Mouse (Mus musculus): ENCODE data around the gene Gm21954. TPM values are rescaled to one million over a fixed set of nuclear protein-coding genes. Genes with fewer than 3 reads are reported as not detected.
A peak's percentile ranks its signal among the peaks of the same experiment; 100 is the strongest.

The Gm21954 gene
- polyA plus RNA-seq, 1 experiment from 2014 or later: not detected

DNA sequence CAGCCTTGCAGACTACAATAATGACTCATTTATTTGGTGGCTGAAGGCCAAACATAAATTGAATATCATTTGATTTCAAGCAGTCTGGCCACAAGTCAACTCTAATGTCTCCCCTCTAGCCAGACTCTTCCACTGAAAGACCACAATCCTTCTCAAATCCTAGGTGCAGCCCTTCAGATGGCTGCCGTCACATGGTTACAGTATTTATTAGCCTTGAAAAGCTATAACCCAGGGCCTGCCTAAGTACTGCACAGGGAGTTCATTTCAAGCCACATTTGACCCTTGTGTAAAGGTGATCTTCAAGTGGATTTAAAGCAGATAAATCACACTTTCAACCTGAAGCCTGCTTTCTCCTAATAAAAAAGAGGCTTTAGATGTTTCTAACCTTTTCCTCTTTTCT, 37.7 kb downstream of the Gm21954 start:
- Histone ChIP-seq H3K36me3 (no peaks in the 10 kb centered on the region), H3K27ac (replicated peaks) (no peak overlapping the region), H3K27me3 (ENCODE audit: low read depth, poor library complexity, severe bottlenecking) (no peaks in the 10 kb centered on the region), H3K4me3 (no peak overlapping the region), H3K9me3 (replicated peaks) (no peaks in the 10 kb centered on the region), H3K4me1 (no peaks in the 10 kb centered on the region)
- 86% methylated on average over 1 of the region's 1 CpGs for WGBS
- DNase-seq (ENCODE audit: low spot score): no peak

- no peak overlapping the region for H3K27ac ChIP-seq (replicated peaks)
- 84% methylated on average over 3 of the region's 3 CpGs for WGBS
- DNase-seq (ENCODE audit: low spot score): no peak
- no peak overlapping the region for H3K4me3 ChIP-seq
- no peaks in the 10 kb centered on the region for H3K27me3 ChIP-seq (ENCODE audit: low read depth, poor library complexity, severe bottlenecking)
- H3K9me3 ChIP-seq (replicated peaks): no peaks in the 10 kb centered on the region
- no peaks in the 10 kb centered on the region for H3K4me1 ChIP-seq
- no peaks in the 10 kb centered on the region for H3K36me3 ChIP-seq
These were observed 40.8 kb downstream of the Gm21954 start for GRCm38 (mm10) chr3:55431223-55431622.

- 93% methylated on average over 2 of the region's 2 CpGs for WGBS
These were observed 41.9 kb downstream of the Gm21954 start for GRCm38 (mm10) chr3:55430022-55430549.

GRCm38 (mm10) chr3:55423640-55424397, 48.2 kb downstream of the Gm21954 start:
- WGBS: 24% methylated on average over 11 of the region's 11 CpGs
- H3K27ac ChIP-seq (replicated peaks): peak overlapping the region; percentile 64; the same call in 1 of the 2 replicates
- no peaks in the 10 kb centered on the region for H3K9me3 ChIP-seq (replicated peaks)
- no peaks in the 10 kb centered on the region for H3K27me3 ChIP-seq (ENCODE audit: low read depth, poor library complexity, severe bottlenecking)
- peak overlapping the region; percentile 39 for H3K4me3 ChIP-seq
- no peaks in the 10 kb centered on the region for H3K36me3 ChIP-seq
- H3K4me1 ChIP-seq: peaks cover 47% of the 10 kb centered on the region
- DNase-seq (ENCODE audit: low spot score): peak; percentile 33

More at GRCm38 (mm10) chr3:55430022-55430549, 41.9 kb downstream of the Gm21954 start:
- H3K9me3 ChIP-seq (replicated peaks): no peaks in the 10 kb centered on the region
- no peaks in the 10 kb centered on the region for H3K27me3 ChIP-seq (ENCODE audit: low read depth, poor library complexity, severe bottlenecking)
- H3K27ac ChIP-seq (replicated peaks): no peak overlapping the region
- H3K36me3 ChIP-seq: no peaks in the 10 kb centered on the region
- H3K4me1 ChIP-seq: no peaks in the 10 kb centered on the region
- no peak overlapping the region for H3K4me3 ChIP-seq
- no peak for DNase-seq (ENCODE audit: low spot score)

DNA sequence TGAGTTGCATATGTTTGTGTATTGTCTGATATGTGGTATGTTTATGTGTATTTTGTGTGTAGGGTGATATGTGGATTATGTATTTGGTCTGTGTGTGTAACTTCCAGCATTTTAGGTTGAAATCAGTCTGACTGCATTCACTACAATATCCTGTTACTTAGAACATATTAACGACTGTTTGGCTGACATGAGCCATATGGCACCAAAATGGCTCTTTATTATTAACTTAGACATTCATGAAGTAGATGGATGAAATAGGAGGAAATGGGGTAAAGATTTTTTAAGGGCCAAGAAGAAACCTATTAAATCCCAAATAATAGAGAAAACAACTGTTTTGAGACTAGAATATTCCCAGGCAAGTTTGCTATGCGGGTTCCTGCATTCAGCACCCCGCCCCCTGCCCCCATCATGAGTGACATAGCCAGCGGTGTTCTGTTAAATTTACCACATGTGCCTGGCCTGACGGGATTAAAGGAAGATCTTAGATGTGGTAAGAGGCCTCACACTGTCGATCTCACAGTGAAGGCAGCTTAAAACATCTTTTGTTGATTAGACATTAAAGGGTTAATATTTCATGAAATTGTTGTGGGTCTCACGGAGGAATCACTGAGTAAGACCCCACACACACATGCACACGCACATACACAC, 51.5 kb downstream of the Gm21954 start:
- DNase-seq (ENCODE audit: low spot score): no peak
- Histone ChIP-seq H3K36me3 (no peaks in the 10 kb centered on the region), H3K27ac (replicated peaks) (no peak overlapping the region), H3K27me3 (ENCODE audit: low read depth, poor library complexity, severe bottlenecking) (no peaks in the 10 kb centered on the region), H3K4me1 (peaks cover 57% of the 10 kb centered on the region), H3K4me3 (no peak overlapping the region), H3K9me3 (replicated peaks) (no peaks in the 10 kb centered on the region)
- WGBS: 64% methylated on average over 8 of the region's 8 CpGs

DNA sequence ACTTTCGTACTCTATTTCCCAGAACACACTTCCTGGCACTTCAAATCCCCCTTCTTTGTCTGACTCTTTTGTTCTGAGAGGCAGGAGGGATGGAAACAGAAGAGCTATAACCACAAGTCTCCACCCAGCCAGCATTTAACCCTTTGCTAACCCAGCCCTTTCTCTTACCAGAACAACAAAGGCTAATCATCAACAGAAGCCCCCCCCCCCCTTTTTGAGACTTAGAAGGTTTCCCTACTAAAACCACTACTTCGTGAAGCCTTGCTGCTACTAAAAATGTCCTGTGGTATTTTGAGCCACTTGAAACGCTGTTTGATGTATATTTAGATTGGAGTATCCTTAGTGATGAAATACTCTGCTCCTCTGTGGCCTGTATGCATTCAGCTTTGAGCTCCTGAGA, 52.7 kb downstream of the Gm21954 start:
- Histone ChIP-seq H3K36me3 (no peaks in the 10 kb centered on the region), H3K4me1 (peaks cover 59% of the 10 kb centered on the region), H3K4me3 (no peak overlapping the region), H3K27me3 (ENCODE audit: low read depth, poor library complexity, severe bottlenecking) (peaks cover 7% of the 10 kb centered on the region), H3K27ac (replicated peaks) (peak overlapping the region; percentile 61), H3K9me3 (replicated peaks) (no peaks in the 10 kb centered on the region)
- WGBS: 15% methylated on average over 3 of the region's 3 CpGs
- no peak for DNase-seq (ENCODE audit: low spot score)

- peak overlapping the region; percentile 64; the same call in 1 of the 2 replicates for H3K27ac ChIP-seq (replicated peaks)
- H3K27me3 ChIP-seq (ENCODE audit: low read depth, poor library complexity, severe bottlenecking): peaks cover 8% of the 10 kb centered on the region
- H3K4me1 ChIP-seq: peaks cover 55% of the 10 kb centered on the region
- DNase-seq (ENCODE audit: low spot score): no peak
- WGBS: 75% methylated on average over 6 of the region's 6 CpGs
- H3K9me3 ChIP-seq (replicated peaks): no peaks in the 10 kb centered on the region
- H3K4me3 ChIP-seq: no peak overlapping the region
- no peaks in the 10 kb centered on the region for H3K36me3 ChIP-seq
These were observed 53.2 kb downstream of the Gm21954 start for GRCm38 (mm10) chr3:55418845-55419244.

- Histone ChIP-seq H3K4me1 (peaks cover 34% of the 10 kb centered on the region), H3K27me3 (ENCODE audit: low read depth, poor library complexity, severe bottlenecking) (peaks cover 8% of the 10 kb centered on the region), H3K4me3 (peak overlapping the region; percentile 26; the same call in 1 of the 2 replicates), H3K27ac (replicated peaks) (peak overlapping the region; percentile 79), H3K36me3 (no peaks in the 10 kb centered on the region), H3K9me3 (replicated peaks) (no peaks in the 10 kb centered on the region)
- WGBS: 23% methylated on average over 14 of the region's 14 CpGs
- peak; percentile 44 for DNase-seq (ENCODE audit: low spot score)
These were observed 56.5 kb downstream of the Gm21954 start for GRCm38 (mm10) chr3:55415527-55415950.

Other genes starting within 250 kb of the Gm21954 start
- 42.2 and 72.4 TPM in 2 replicates for gene Dclk1, start 229.8 kb downstream of the Gm21954 start, polyA plus RNA-seq (2016; fragmentation: Nextera tagmentation; extraction: Ambion mirVana)

All from midbrain, embryonic 10.5 days (tissue).